10 mouse cellular contexts compared by ENCODE assay signal in the genomic region with DNA sequence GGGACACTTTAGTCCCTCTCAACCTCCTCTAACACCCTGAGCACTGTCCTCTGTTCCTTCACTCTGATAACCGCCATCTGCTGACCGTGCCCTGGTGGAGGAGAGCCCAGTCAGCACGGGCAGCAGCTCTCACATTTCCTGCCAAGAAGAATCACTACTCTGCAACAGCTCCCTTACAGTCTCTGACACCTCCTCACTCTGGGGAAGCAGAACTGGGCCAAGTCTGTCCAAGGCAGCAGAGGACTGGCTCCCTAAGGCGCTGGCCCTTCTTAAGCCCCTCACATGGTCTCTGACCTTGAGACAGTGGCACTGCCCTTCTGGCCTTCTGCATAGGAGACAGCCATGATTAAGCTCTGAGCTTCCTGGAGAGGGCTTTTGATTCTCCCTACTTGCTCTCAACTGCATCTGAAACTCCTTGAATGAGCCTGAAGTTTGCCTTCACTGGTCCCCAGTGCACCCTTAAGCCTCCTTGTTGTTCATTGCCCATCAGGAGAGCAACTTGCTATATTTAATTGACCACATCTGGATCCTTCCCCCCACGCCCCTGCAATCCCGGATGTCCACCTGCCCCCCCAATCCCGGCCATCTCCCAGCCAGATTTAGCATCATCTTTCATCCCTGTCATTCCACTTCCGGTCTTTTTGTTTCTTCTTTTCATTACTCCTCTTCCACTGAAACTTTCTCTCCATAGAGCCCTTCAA.
DNase-seq lines count a peak whose midpoint lies in the region; ATAC-seq lines count a peak whose summit lies in the region.
"Had no signal": no experiment of that assay in that cellular context is flagged by ENCODE, and none has a peak within 500 bp of the region (broad histone marks: within the 10 kb centered on the region; RNA-seq: fewer than 3 reads in every experiment).

No protein-coding gene starts in this region.

- peaks cover 7% of the 10 kb centered on the region; the same call in 1 of the 2 replicates for H3K4me1 ChIP-seq in kidney, embryonic 15.5 days
- peaks cover 5% of the 10 kb centered on the region; the same call in 1 of the 2 replicates for H3K4me1 ChIP-seq in heart, embryonic 16.5 days (ENCODE audit: control insufficient read depth, insufficient read depth, low read length)
- no peaks in the 10 kb centered on the region for H3K4me1 ChIP-seq in intestine, embryonic 15.5 days (replicated peaks)

- H3K27ac ChIP-seq in kidney, embryonic 15.5 days = peak overlapping the region; percentile 19; the same call in 1 of the 2 replicates
- no peak overlapping the region for H3K27ac ChIP-seq in heart, embryonic 16.5 days (ENCODE audit: low read length)
- no peak overlapping the region for H3K27ac ChIP-seq in intestine, embryonic 15.5 days
- H3K27ac ChIP-seq: limb, embryonic 13.5 days had no signal

- H3K36me3 ChIP-seq in kidney, embryonic 15.5 days = no peaks in the 10 kb centered on the region
- H3K36me3 ChIP-seq in heart, embryonic 16.5 days (ENCODE audit: control insufficient read depth, insufficient read depth) = no peaks in the 10 kb centered on the region
- H3K36me3 ChIP-seq in intestine, embryonic 15.5 days = no peaks in the 10 kb centered on the region
- H3K36me3 ChIP-seq: limb, embryonic 13.5 days had no signal

- H3K4me3 ChIP-seq in kidney, embryonic 15.5 days (replicated peaks) = no peak overlapping the region
- no peak overlapping the region for H3K4me3 ChIP-seq in heart, embryonic 16.5 days (ENCODE audit: low read length)
- no peak overlapping the region for H3K4me3 ChIP-seq in intestine, embryonic 15.5 days (replicated peaks)
- H3K4me3 ChIP-seq: limb, embryonic 13.5 days had no signal

- no peak overlapping the region for H3K9ac ChIP-seq in kidney, embryonic 15.5 days
- no peak overlapping the region for H3K9ac ChIP-seq in heart, embryonic 16.5 days (ENCODE audit: low read length)
- H3K9ac ChIP-seq in intestine, embryonic 15.5 days = no peak overlapping the region
- H3K9ac ChIP-seq: limb, embryonic 13.5 days had no signal

- no peak for DNase-seq in kidney, adult 11 months
- peak; percentile 48 to 50 for DNase-seq in cerebellum, adult 18-20 months
- peak; percentile 81 for DNase-seq in lung, postnatal 10 days
- no peak for DNase-seq in layer of hippocampus, adult 9-10 months (ENCODE audit: low spot score)
- DNase-seq in layer of hippocampus, adult 18-20 months (ENCODE audit: low spot score in 2 of 2) = no peak

- H3K27me3 ChIP-seq in kidney, embryonic 15.5 days = no peaks in the 10 kb centered on the region
- no peaks in the 10 kb centered on the region for H3K27me3 ChIP-seq in heart, embryonic 16.5 days (ENCODE audit: control insufficient read depth, insufficient read depth, low read length)
- no peaks in the 10 kb centered on the region for H3K27me3 ChIP-seq in intestine, embryonic 15.5 days (replicated peaks)
- H3K27me3 ChIP-seq: limb, embryonic 13.5 days; Patski had no signal

- H3K9me3 ChIP-seq in kidney, embryonic 15.5 days (replicated peaks) = no peaks in the 10 kb centered on the region
- no peaks in the 10 kb centered on the region for H3K9me3 ChIP-seq in heart, embryonic 16.5 days (replicated peaks; ENCODE audit: control insufficient read depth, low read length)
- no peaks in the 10 kb centered on the region for H3K9me3 ChIP-seq in intestine, embryonic 15.5 days
- H3K9me3 ChIP-seq: limb, embryonic 13.5 days had no signal

- 40% methylated on average over 8 of the region's 8 CpGs for WGBS in kidney, embryonic 15.5 days
- WGBS in heart, embryonic 16.5 days = 51% methylated on average over 8 of the region's 8 CpGs
- 61% methylated on average over 8 of the region's 8 CpGs for WGBS in intestine, embryonic 15.5 days

- H3K4me2 ChIP-seq in kidney, embryonic 15.5 days = no peak overlapping the region
- H3K4me2 ChIP-seq in heart, embryonic 16.5 days (ENCODE audit: low read depth, low read length) = no peak overlapping the region
- H3K4me2 ChIP-seq in intestine, embryonic 15.5 days (replicated peaks) = no peak overlapping the region
- H3K4me2 ChIP-seq: limb, embryonic 13.5 days had no signal

- peak; percentile 40; the same call in 1 of the 2 replicates for ATAC-seq in kidney, embryonic 15.5 days (replicated peaks; ENCODE audit: low FRiP score)
- ATAC-seq in heart, embryonic 16.5 days (replicated peaks; ENCODE audit: extremely low read depth, insufficient read depth, low FRiP score) = peak; percentile 37; the same call in 1 of the 2 replicates
- ATAC-seq in intestine, embryonic 15.5 days = no peak
- ATAC-seq: Patski had no signal

Comparison
In these comparisons a context has a peak if more than half of its experiments do, and no peak if none do; other contexts are left out.
1. DNase-seq: peak in cerebellum, adult 18-20 months (2 of 2) and lung, postnatal 10 days (single experiment); none in kidney, adult 11 months (single experiment), layer of hippocampus, adult 9-10 months (single experiment) and layer of hippocampus, adult 18-20 months (0 of 2).